Mouse (Mus musculus): ENCODE measurements around the gene Trp53tg5. TPM values are rescaled to one million over a fixed set of nuclear protein-coding genes. Genes with fewer than 3 reads are reported as not detected.

Trp53tg5 gene
- polyA plus RNA-seq, 1 experiment from 2014 or later, result not detected

DNA sequence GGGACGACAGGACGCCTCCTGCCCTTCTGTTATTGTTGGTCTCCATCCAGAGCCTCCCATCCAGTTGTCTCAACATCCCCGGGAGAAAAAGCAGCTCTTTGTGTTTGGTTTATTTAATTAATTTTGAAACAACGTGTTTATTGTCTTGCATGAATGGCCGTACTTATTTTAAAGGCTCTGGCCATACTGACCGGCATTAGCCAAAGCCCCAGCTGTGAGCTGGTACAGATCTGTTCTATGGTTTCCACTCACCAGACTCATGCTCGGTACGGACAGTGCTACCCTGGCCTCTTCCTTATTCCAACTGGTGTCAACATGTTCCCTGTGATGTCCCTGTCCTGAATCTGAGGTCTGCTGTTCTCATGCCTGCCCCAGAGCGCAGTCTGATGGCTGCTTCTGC lies 42.4 kb upstream of the Trp53tg5 start:
- no peak overlapping the region for H3K9ac ChIP-seq (replicated peaks; ENCODE audit: low read length)
- H3K27me3 ChIP-seq (ENCODE audit: control insufficient read depth, insufficient read depth, low read length), result no peaks in the 10 kb centered on the region
- no peak for DNase-seq
- H3K4me2 ChIP-seq (ENCODE audit: low read length), result no peak overlapping the region
- ATAC-seq (ENCODE audit: low FRiP score, low TSS enrichment), result no peak
- H3K27ac ChIP-seq (replicated peaks; ENCODE audit: low read depth, low read length), result no peak overlapping the region
- WGBS, result 84% methylated on average over 9 of the region's 9 CpGs
- no peaks in the 10 kb centered on the region for H3K9me3 ChIP-seq (ENCODE audit: control insufficient read depth, low read length)
- H3K4me1 ChIP-seq (ENCODE audit: control insufficient read depth, insufficient read depth, low read length), result no peaks in the 10 kb centered on the region
- no peak overlapping the region for H3K4me3 ChIP-seq (replicated peaks; ENCODE audit: low read depth, low read length)
- no peaks in the 10 kb centered on the region for H3K36me3 ChIP-seq (ENCODE audit: control insufficient read depth, insufficient read depth, low read length)

DNA sequence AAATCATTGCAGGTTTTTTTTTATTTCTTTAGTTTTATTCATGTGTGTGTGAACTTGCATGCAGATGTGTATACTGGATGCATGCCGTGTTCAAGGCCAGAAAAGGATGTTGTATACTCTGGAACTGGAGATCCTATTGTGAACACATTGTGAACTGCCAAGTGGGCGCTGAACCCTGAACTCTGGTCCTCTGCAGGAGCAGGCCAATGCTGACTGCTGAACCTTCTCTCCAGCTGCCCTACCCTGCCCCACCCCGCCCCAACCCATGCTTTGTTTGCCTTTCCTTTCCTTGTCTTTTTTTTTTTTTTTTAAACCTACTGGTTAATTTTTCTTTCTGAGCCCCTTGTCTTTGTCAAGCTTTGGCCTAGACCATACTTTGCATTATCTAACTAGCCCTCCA lies 41.4 kb upstream of the Trp53tg5 start:
- Histone ChIP-seq H3K27me3 (ENCODE audit: control insufficient read depth, insufficient read depth, low read length) (no peaks in the 10 kb centered on the region), H3K4me2 (ENCODE audit: low read length) (no peak overlapping the region), H3K9ac (replicated peaks; ENCODE audit: low read length) (no peak overlapping the region), H3K27ac (replicated peaks; ENCODE audit: low read depth, low read length) (no peak overlapping the region), H3K4me3 (replicated peaks; ENCODE audit: low read depth, low read length) (no peak overlapping the region), H3K4me1 (ENCODE audit: control insufficient read depth, insufficient read depth, low read length) (no peaks in the 10 kb centered on the region), H3K9me3 (ENCODE audit: control insufficient read depth, low read length) (no peaks in the 10 kb centered on the region), H3K36me3 (ENCODE audit: control insufficient read depth, insufficient read depth, low read length) (no peaks in the 10 kb centered on the region)
- no peak for ATAC-seq (ENCODE audit: low FRiP score, low TSS enrichment)
- no peak for DNase-seq
- 91% methylated on average over 3 of the region's 3 CpGs for WGBS

DNA sequence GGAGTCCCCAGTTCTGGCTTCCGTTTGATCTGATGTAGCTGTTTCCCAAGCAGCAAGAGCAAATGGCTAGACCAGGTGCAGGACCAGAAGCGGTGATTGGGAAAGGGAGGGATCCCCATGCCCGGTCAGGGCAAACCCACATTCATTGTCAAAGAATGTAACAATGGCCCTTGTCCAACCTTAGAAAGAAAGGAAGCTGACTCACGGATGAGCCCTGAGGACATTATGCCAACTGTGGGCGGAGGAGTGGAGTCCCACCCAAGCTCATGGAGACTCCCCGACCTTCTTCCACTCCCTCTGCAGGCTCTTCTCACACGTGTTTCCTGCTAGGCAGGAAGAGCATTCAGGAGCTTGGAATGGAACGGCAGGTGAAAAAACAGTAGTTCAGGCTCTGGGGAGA lies 39.9 kb upstream of the Trp53tg5 start:
- H3K36me3 ChIP-seq (ENCODE audit: control insufficient read depth, insufficient read depth, low read length), result no peaks in the 10 kb centered on the region

DNA sequence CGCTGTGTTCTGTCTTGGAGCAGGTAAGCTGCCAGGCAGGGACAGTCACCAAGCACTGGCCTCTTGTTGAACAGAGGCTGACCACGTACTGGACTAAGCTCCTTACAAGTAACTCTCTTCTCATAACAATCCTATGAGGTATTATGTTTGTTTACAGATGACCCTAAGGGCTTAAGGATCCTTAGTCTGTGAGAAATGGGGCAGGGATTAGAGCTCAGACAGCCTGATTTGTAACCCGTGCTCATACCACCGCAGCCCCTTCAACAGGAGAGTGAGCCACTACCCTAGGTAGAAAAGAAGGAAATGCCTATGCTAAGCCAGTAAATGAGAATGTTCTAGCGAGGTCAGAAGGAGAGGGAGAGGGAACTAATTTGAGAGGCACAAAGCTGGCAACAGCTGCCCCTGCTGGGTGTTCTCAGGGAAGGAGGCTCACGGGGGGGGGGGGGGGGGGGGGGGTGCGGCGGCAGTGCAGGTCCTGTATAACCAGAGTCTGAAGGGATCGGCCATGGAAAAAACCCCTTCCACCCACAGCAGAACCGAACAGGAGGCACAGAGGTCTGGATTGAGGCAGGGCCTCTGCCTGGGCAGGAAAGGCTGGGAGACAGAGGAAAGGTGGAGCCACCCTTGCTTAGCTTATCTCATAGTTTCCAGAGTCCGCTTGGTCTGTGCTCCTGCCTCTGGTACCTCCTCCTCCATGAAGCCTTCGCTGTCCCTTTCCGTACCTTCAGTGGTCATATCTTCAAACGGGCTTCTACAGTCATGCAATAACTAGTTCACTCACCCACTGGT lies 38.8 kb upstream of the Trp53tg5 start:
- no peak overlapping the region for H3K27ac ChIP-seq (replicated peaks; ENCODE audit: low read depth, low read length)
- no peak overlapping the region for H3K9ac ChIP-seq (replicated peaks; ENCODE audit: low read length)
- H3K4me1 ChIP-seq (ENCODE audit: control insufficient read depth, insufficient read depth, low read length), result no peaks in the 10 kb centered on the region
- WGBS, result 71% methylated on average over 11 of the region's 14 CpGs
- H3K4me3 ChIP-seq (replicated peaks; ENCODE audit: low read depth, low read length), result no peak overlapping the region
- H3K36me3 ChIP-seq (ENCODE audit: control insufficient read depth, insufficient read depth, low read length), result no peaks in the 10 kb centered on the region
- ATAC-seq (ENCODE audit: low FRiP score, low TSS enrichment), result no peak
- no peaks in the 10 kb centered on the region for H3K9me3 ChIP-seq (ENCODE audit: control insufficient read depth, low read length)
- H3K4me2 ChIP-seq (ENCODE audit: low read length), result no peak overlapping the region
- no peak for DNase-seq
- H3K27me3 ChIP-seq (ENCODE audit: control insufficient read depth, insufficient read depth, low read length), result no peaks in the 10 kb centered on the region

More for the DNA sequence above, 39.9 kb upstream of the Trp53tg5 start:
- no peak for ATAC-seq (ENCODE audit: low FRiP score, low TSS enrichment)
- 81% methylated on average over 8 of the region's 8 CpGs for WGBS
- Histone ChIP-seq H3K9me3 (ENCODE audit: control insufficient read depth, low read length) (no peaks in the 10 kb centered on the region), H3K4me2 (ENCODE audit: low read length) (no peak overlapping the region), H3K27ac (replicated peaks; ENCODE audit: low read depth, low read length) (no peak overlapping the region), H3K27me3 (ENCODE audit: control insufficient read depth, insufficient read depth, low read length) (no peaks in the 10 kb centered on the region), H3K4me3 (replicated peaks; ENCODE audit: low read depth, low read length) (no peak overlapping the region), H3K4me1 (ENCODE audit: control insufficient read depth, insufficient read depth, low read length) (no peaks in the 10 kb centered on the region), H3K9ac (replicated peaks; ENCODE audit: low read length) (no peak overlapping the region)
- DNase-seq, result no peak

DNA sequence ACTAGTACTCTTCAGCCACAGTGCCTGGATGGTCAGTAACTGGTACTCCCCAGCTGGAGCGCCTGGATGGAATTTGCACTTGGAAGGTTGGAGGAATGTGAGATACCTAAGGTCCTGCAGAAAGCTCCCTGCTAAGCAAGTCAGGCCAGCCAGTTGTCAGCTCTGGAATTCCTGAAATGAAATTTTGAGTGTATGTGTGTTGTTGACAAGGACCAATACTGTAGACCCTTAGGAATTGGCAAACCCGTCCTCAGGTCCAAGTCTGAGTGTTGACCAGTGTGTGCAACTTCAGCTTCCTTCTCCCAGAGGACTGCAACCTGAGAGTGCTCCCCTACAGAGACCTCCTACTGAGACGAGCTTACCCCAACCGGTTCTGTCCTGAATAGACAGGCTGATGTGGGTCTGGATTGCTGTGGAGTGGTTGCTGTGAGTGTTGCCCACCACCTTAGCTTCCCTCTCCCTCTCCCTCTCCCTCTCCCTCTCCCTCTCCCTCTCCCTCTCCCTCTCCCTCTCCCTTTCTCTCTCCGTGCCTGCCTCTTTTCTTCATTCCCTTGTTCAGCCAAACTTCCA lies 37.2 kb upstream of the Trp53tg5 start:
- Histone ChIP-seq H3K4me2 (ENCODE audit: low read length) (no peak overlapping the region), H3K4me1 (ENCODE audit: control insufficient read depth, insufficient read depth, low read length) (no peaks in the 10 kb centered on the region), H3K27ac (replicated peaks; ENCODE audit: low read depth, low read length) (no peak overlapping the region), H3K4me3 (replicated peaks; ENCODE audit: low read depth, low read length) (no peak overlapping the region), H3K36me3 (ENCODE audit: control insufficient read depth, insufficient read depth, low read length) (peaks cover 11% of the 10 kb centered on the region), H3K9ac (replicated peaks; ENCODE audit: low read length) (no peak overlapping the region), H3K9me3 (ENCODE audit: control insufficient read depth, low read length) (no peaks in the 10 kb centered on the region), H3K27me3 (ENCODE audit: control insufficient read depth, insufficient read depth, low read length) (no peaks in the 10 kb centered on the region)
- 50% methylated on average over 5 of the region's 5 CpGs for WGBS
- DNase-seq (no peak), ATAC-seq (ENCODE audit: low FRiP score, low TSS enrichment) (no peak)

DNA sequence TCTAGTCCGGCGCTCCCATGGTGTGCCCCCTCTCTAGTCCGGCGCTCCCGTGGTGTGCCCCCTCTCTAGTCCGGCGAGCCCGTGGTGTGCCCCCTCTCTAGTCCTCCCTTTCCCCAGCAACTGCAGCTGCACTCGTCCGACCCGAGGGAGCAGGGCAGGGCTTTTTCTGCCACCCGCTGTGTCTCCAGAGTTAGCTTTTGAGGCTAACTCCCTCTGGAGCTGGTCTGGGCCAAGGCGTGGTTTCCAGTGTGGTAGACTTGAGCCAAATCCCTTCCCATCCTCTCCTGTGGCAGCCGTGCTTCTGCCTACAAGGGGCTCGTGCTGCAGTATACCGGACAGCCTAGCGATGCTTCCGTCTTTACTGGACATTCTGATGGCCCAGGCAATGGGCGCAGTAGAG lies 34.3 kb upstream of the Trp53tg5 start:
- Histone ChIP-seq H3K9ac (replicated peaks; ENCODE audit: low read length) (no peak overlapping the region), H3K4me2 (ENCODE audit: low read length) (no peak overlapping the region), H3K4me3 (replicated peaks; ENCODE audit: low read depth, low read length) (no peak overlapping the region), H3K4me1 (ENCODE audit: control insufficient read depth, insufficient read depth, low read length) (no peaks in the 10 kb centered on the region), H3K27ac (replicated peaks; ENCODE audit: low read depth, low read length) (no peak overlapping the region), H3K27me3 (ENCODE audit: control insufficient read depth, insufficient read depth, low read length) (no peaks in the 10 kb centered on the region), H3K9me3 (ENCODE audit: control insufficient read depth, low read length) (no peaks in the 10 kb centered on the region), H3K36me3 (ENCODE audit: control insufficient read depth, insufficient read depth, low read length) (peaks cover 40% of the 10 kb centered on the region)
- DNase-seq, result no peak
- ATAC-seq (ENCODE audit: low FRiP score, low TSS enrichment), result no peak
- WGBS, result 87% methylated on average over 19 of the region's 19 CpGs

DNA sequence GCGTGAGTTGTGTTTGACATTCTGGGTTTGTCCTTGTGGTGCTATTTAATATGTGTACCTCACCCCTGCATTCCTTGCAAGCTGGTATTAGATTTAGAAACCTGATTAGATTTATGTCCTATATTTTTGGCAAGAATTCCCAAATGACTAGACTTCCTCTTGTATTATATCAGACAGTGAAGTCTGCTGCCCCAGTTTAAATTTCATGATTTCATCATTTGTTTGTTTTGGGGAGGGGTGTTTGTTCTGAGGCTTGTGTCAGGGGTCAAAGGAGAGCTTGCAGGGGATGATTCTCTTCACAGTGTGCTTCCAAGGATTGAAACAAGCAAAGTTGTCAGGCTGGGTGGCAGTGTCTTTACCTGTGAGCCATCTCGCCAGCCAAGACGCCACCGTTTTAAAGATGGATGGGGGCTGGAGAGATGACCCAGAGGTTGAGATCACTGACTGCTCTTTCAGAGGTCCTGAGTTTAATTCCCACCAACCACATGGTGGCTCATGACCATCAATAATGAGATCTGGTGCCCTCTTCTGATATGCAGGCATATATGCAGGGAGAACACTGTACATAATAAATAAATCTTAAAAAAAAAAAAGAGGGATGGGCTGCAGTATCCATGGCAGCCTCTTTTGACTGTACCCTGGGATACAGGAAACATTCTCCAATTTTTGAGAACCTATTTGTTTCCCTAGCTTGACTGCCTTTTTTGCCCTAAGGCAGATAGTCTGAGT lies 32.3 kb upstream of the Trp53tg5 start:
- Histone ChIP-seq H3K9me3 (ENCODE audit: control insufficient read depth, low read length) (no peaks in the 10 kb centered on the region), H3K27ac (replicated peaks; ENCODE audit: low read depth, low read length) (no peak overlapping the region), H3K4me2 (ENCODE audit: low read length) (no peak overlapping the region), H3K36me3 (ENCODE audit: control insufficient read depth, insufficient read depth, low read length) (peaks cover 59% of the 10 kb centered on the region), H3K9ac (replicated peaks; ENCODE audit: low read length) (no peak overlapping the region), H3K4me1 (ENCODE audit: control insufficient read depth, insufficient read depth, low read length) (no peaks in the 10 kb centered on the region), H3K4me3 (replicated peaks; ENCODE audit: low read depth, low read length) (no peak overlapping the region), H3K27me3 (ENCODE audit: control insufficient read depth, insufficient read depth, low read length) (no peaks in the 10 kb centered on the region)
- WGBS, result 97% methylated on average over 4 of the region's 4 CpGs
- ATAC-seq (ENCODE audit: low FRiP score, low TSS enrichment) (no peak), DNase-seq (no peak)

DNA sequence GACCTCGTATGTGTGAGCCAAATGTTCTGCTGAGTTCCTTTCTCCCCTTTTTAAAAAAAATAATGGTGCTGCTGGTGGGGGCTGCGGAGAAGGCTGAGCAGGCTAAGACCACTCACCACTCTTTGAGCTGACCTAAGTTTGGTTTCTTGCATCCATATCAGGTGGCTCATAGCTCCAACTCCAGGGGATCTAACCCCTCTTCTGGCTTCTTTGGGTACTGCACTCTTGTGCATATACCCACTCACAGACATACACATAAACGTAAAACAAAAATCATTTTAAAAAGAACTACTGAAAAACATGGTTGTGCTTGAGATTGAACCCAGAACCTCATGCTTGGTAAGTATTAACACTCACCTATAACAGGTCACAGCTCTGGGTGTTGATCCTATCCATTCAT lies 31.4 kb upstream of the Trp53tg5 start:
- no peak overlapping the region for H3K4me2 ChIP-seq (ENCODE audit: low read length)
- no peak overlapping the region for H3K9ac ChIP-seq (replicated peaks; ENCODE audit: low read length)
- no peak for ATAC-seq (ENCODE audit: low FRiP score, low TSS enrichment)
- no peaks in the 10 kb centered on the region for H3K27me3 ChIP-seq (ENCODE audit: control insufficient read depth, insufficient read depth, low read length)
- no peaks in the 10 kb centered on the region for H3K4me1 ChIP-seq (ENCODE audit: control insufficient read depth, insufficient read depth, low read length)
- H3K9me3 ChIP-seq (ENCODE audit: control insufficient read depth, low read length), result no peaks in the 10 kb centered on the region
- no peak for DNase-seq
- H3K27ac ChIP-seq (replicated peaks; ENCODE audit: low read depth, low read length), result no peak overlapping the region
- H3K36me3 ChIP-seq (ENCODE audit: control insufficient read depth, insufficient read depth, low read length), result peaks cover 67% of the 10 kb centered on the region
- no peak overlapping the region for H3K4me3 ChIP-seq (replicated peaks; ENCODE audit: low read depth, low read length)
- WGBS, result 98% methylated on average over 3 of the region's 3 CpGs

Measured in midbrain, embryonic 14.5 days (tissue).